ENCODE assay signal across 24 mouse cellular contexts in the genomic region with DNA sequence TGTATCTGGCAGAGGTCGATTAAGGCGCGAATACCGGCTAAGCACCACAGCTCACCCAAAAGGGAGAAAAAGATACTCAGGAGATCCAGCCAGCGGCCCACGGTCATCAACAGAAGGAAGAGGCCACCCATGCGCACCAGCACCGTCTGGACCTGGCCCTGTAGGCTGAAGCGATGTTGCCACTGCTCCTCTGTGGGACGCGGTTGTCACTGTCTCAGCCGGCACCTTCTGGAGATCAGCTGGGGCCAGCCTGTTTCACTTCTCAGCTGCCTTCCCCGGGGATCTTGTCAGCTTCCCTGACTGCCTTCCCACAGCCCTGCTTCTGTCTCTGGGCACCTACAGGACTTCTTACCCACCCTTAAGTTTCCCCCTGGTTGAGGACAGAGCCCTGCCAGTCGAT. TPM values are rescaled to one million over a fixed set of nuclear protein-coding genes. Genes with fewer than 3 reads are reported as not detected.
DNase-seq lines count a peak whose midpoint lies in the region; ATAC-seq and TF ChIP-seq lines count a peak whose summit lies in the region.
"Had no signal": no experiment of that assay in that cellular context is flagged by ENCODE, and none has a peak within 500 bp of the region (broad histone marks: within the 10 kb centered on the region; RNA-seq: fewer than 3 reads in every experiment).

No protein-coding gene starts in this region.

- ATAC-seq in hindbrain, postnatal 0 days, result peak; percentile 41; the same call in 1 of the 2 replicates
- no peak for ATAC-seq in hindbrain, embryonic 11.5 days (ENCODE audit: low FRiP score)
- ATAC-seq in midbrain, embryonic 11.5 days (ENCODE audit: low FRiP score), result no peak
- no peak for ATAC-seq in midbrain, embryonic 15.5 days (replicated peaks)
- ATAC-seq: forebrain, embryonic 14.5 days had no signal

- H3K4me2 ChIP-seq in hindbrain, postnatal 0 days (ENCODE audit: low read depth, low read length), result no peak overlapping the region
- H3K4me2 ChIP-seq in hindbrain, embryonic 11.5 days (replicated peaks; ENCODE audit: low read depth, low read length), result no peak overlapping the region
- H3K4me2 ChIP-seq in midbrain, embryonic 11.5 days, result no peak overlapping the region
- H3K4me2 ChIP-seq in midbrain, embryonic 15.5 days, result no peak overlapping the region
- H3K4me2 ChIP-seq: embryonic facial prominence, embryonic 15.5 days; hindbrain, embryonic 15.5 days had no signal

- H3K27ac ChIP-seq in hindbrain, postnatal 0 days, result no peak overlapping the region
- no peak overlapping the region for H3K27ac ChIP-seq in hindbrain, embryonic 11.5 days (ENCODE audit: low read depth, low read length)
- H3K27ac ChIP-seq in midbrain, embryonic 11.5 days (ENCODE audit: low read depth, low read length), result no peak overlapping the region
- no peak overlapping the region for H3K27ac ChIP-seq in midbrain, embryonic 15.5 days
- H3K27ac ChIP-seq: embryonic facial prominence, embryonic 15.5 days; forebrain, embryonic 10.5 days; hindbrain, embryonic 15.5 days had no signal

- WGBS in hindbrain, postnatal 0 days, result 60% methylated on average over 14 of the region's 14 CpGs
- 79% methylated on average over 14 of the region's 14 CpGs for WGBS in hindbrain, embryonic 11.5 days
- 86% methylated on average over 14 of the region's 14 CpGs for WGBS in midbrain, embryonic 11.5 days
- WGBS in midbrain, embryonic 15.5 days, result 82% methylated on average over 10 of the region's 14 CpGs

- H3K4me1 ChIP-seq in hindbrain, postnatal 0 days (ENCODE audit: insufficient read depth, low read length), result peaks cover 8% of the 10 kb centered on the region
- H3K4me1 ChIP-seq in hindbrain, embryonic 11.5 days (replicated peaks; ENCODE audit: control insufficient read depth, insufficient read depth, low read length), result no peaks in the 10 kb centered on the region
- H3K4me1 ChIP-seq in midbrain, embryonic 11.5 days (ENCODE audit: control insufficient read depth, insufficient read depth, low read length), result peaks cover 5% of the 10 kb centered on the region
- peaks cover 12% of the 10 kb centered on the region for H3K4me1 ChIP-seq in midbrain, embryonic 15.5 days

- no peak overlapping the region for H3K9ac ChIP-seq in hindbrain, postnatal 0 days (replicated peaks; ENCODE audit: low read length)
- no peak overlapping the region for H3K9ac ChIP-seq in hindbrain, embryonic 11.5 days (ENCODE audit: low read depth, low read length)
- no peak overlapping the region for H3K9ac ChIP-seq in midbrain, embryonic 11.5 days (ENCODE audit: low read length)
- H3K9ac ChIP-seq in midbrain, embryonic 15.5 days, result no peak overlapping the region
- H3K9ac ChIP-seq: embryonic facial prominence, embryonic 15.5 days; hindbrain, embryonic 15.5 days had no signal

- DNase-seq in cerebellum, postnatal 10 days, result peak; percentile 78 to 80
- DNase-seq in cerebellum, adult 11-12 months, result no peak
- peak; percentile 48 for DNase-seq in hindbrain, postnatal 0 days (ENCODE audit: low spot score)
- DNase-seq in hindbrain, embryonic 11.5 days (ENCODE audit: low spot score), result no peak
- peak; percentile 69 for DNase-seq in midbrain, embryonic 11.5 days (ENCODE audit: low spot score, missing footprints)
- DNase-seq in frontal cortex, postnatal 36 days (ENCODE audit: low spot score in 2 of 2), result no peak
- DNase-seq: adrenal gland, postnatal 10 days; B cell, adult 2 months; cerebellum, adult 18-20 months; cerebellum, adult 9-11 months; embryo, embryonic 11 days; gastrocnemius, postnatal 36 days; heart, adult 11 months; heart, postnatal 10 days had no signal

- no peaks in the 10 kb centered on the region for H3K9me3 ChIP-seq in hindbrain, postnatal 0 days (ENCODE audit: low read length)
- H3K9me3 ChIP-seq in hindbrain, embryonic 11.5 days (ENCODE audit: control insufficient read depth, low read length), result no peaks in the 10 kb centered on the region
- no peaks in the 10 kb centered on the region for H3K9me3 ChIP-seq in midbrain, embryonic 11.5 days (ENCODE audit: control insufficient read depth, low read length)
- no peaks in the 10 kb centered on the region for H3K9me3 ChIP-seq in midbrain, embryonic 15.5 days
- H3K9me3 ChIP-seq: embryonic facial prominence, embryonic 15.5 days; forebrain, embryonic 10.5 days; hindbrain, embryonic 15.5 days had no signal

- no peak for TF ChIP-seq CTCF in hindbrain, postnatal 0 days (IDR thresholded peaks at IDR 0.05; ENCODE audit: low read depth)

- no peaks in the 10 kb centered on the region for H3K27me3 ChIP-seq in hindbrain, postnatal 0 days (ENCODE audit: insufficient read depth, low read length)
- no peaks in the 10 kb centered on the region for H3K27me3 ChIP-seq in hindbrain, embryonic 11.5 days (ENCODE audit: control insufficient read depth, insufficient read depth, low read length)
- H3K27me3 ChIP-seq in midbrain, embryonic 11.5 days (ENCODE audit: control insufficient read depth, insufficient read depth, low read length), result no peaks in the 10 kb centered on the region; the same call in 1 of the 2 replicates
- 0 out of 2 replicates have a peak, but pooled peaks cover 8% of the 10 kb centered on the region for H3K27me3 ChIP-seq in midbrain, embryonic 15.5 days (replicated peaks)
- H3K27me3 ChIP-seq: embryonic facial prominence, embryonic 15.5 days; hindbrain, embryonic 15.5 days had no signal

- H3K36me3 ChIP-seq in hindbrain, postnatal 0 days (ENCODE audit: insufficient read depth, low read length), result no peaks in the 10 kb centered on the region
- H3K36me3 ChIP-seq in hindbrain, embryonic 11.5 days (ENCODE audit: control insufficient read depth, insufficient read depth, low read length), result no peaks in the 10 kb centered on the region
- no peaks in the 10 kb centered on the region for H3K36me3 ChIP-seq in midbrain, embryonic 11.5 days (ENCODE audit: control insufficient read depth, insufficient read depth, low read length)
- no peaks in the 10 kb centered on the region for H3K36me3 ChIP-seq in midbrain, embryonic 15.5 days (replicated peaks)
- H3K36me3 ChIP-seq: embryonic facial prominence, embryonic 15.5 days; forebrain, embryonic 10.5 days; hindbrain, embryonic 15.5 days had no signal

- H3K4me3 ChIP-seq in hindbrain, postnatal 0 days (ENCODE audit: low read length), result no peak overlapping the region
- no peak overlapping the region for H3K4me3 ChIP-seq in hindbrain, embryonic 11.5 days (ENCODE audit: low read depth, low read length)
- H3K4me3 ChIP-seq in midbrain, embryonic 11.5 days (ENCODE audit: low read depth, low read length), result no peak overlapping the region
- no peak overlapping the region for H3K4me3 ChIP-seq in midbrain, embryonic 15.5 days
- H3K4me3 ChIP-seq: embryonic facial prominence, embryonic 15.5 days; erythroblast, embryonic 14.5 days; forebrain, embryonic 10.5 days; hindbrain, embryonic 15.5 days had no signal

RNA-seq across cellular contexts. Expression of a gene that starts 3.5 kb away (rescaled TPM):
- 1.3 and 1.6 TPM in 2 replicates for total RNA-seq in hindbrain, postnatal 0 days (2014; rRNA removed)
- 1.3 and 1.5 TPM in 2 replicates for polyA plus RNA-seq in hindbrain, postnatal 0 days (2015; fragmentation: Nextera tagmentation; extraction: Ambion mirVana)
- polyA plus RNA-seq in hindbrain, embryonic 11.5 days (2014; fragmentation: Nextera tagmentation; extraction: Ambion mirVana), result 0.33 and 0.52 TPM in 2 replicates
- polyA plus RNA-seq in midbrain, embryonic 11.5 days (2014; fragmentation: Nextera tagmentation; extraction: Ambion mirVana), result 0.48 and 0.59 TPM in 2 replicates
- polyA plus RNA-seq in midbrain, embryonic 15.5 days (2015; fragmentation: Nextera tagmentation; extraction: Ambion mirVana), result 0.32 and 0.65 TPM in 2 replicates
- total RNA-seq: MEL had no signal
- polyA plus RNA-seq: forebrain, embryonic 14.5 days had no signal

RNA-seq across cellular contexts. Expression of a gene that starts 8.7 kb away (rescaled TPM):
- 18.1 and 22.2 TPM in 2 replicates for total RNA-seq in hindbrain, postnatal 0 days (2014; rRNA removed)
- polyA plus RNA-seq in hindbrain, postnatal 0 days (2015; fragmentation: Nextera tagmentation; extraction: Ambion mirVana), result 3.0 and 3.6 TPM in 2 replicates
- not detected in 2 replicates for polyA plus RNA-seq in hindbrain, embryonic 11.5 days (2014; fragmentation: Nextera tagmentation; extraction: Ambion mirVana)
- polyA plus RNA-seq in midbrain, embryonic 11.5 days (2014; fragmentation: Nextera tagmentation; extraction: Ambion mirVana), result not detected in 2 replicates
- 0.26 and 0.61 TPM in 2 replicates for polyA plus RNA-seq in midbrain, embryonic 15.5 days (2015; fragmentation: Nextera tagmentation; extraction: Ambion mirVana)
- total RNA-seq: hematopoietic stem cell, adult 5-6 weeks; MEL had no signal
- polyA plus RNA-seq: embryonic facial prominence, embryonic 11.5 days; erythroblast, embryonic 14.5 days; forebrain, embryonic 10.5 days; forebrain, embryonic 14.5 days had no signal

RNA-seq across cellular contexts. Expression of a gene that starts 9.1 kb away (rescaled TPM):
- total RNA-seq in hindbrain, postnatal 0 days (2014; rRNA removed), result 22.5 and 26.7 TPM in 2 replicates
- 21.7 and 25.6 TPM in 2 replicates for polyA plus RNA-seq in hindbrain, postnatal 0 days (2015; fragmentation: Nextera tagmentation; extraction: Ambion mirVana)
- polyA plus RNA-seq in hindbrain, embryonic 11.5 days (2014; fragmentation: Nextera tagmentation; extraction: Ambion mirVana), result 29.1 and 31.1 TPM in 2 replicates
- polyA plus RNA-seq in midbrain, embryonic 11.5 days (2014; fragmentation: Nextera tagmentation; extraction: Ambion mirVana), result 20.0 and 21.2 TPM in 2 replicates
- polyA plus RNA-seq in midbrain, embryonic 15.5 days (2015; fragmentation: Nextera tagmentation; extraction: Ambion mirVana), result 35.2 and 41.0 TPM in 2 replicates
- total RNA-seq: common myeloid progenitor, adult 5-6 weeks; MEL had no signal

RNA-seq across cellular contexts. Expression of a gene that starts 49.8 kb away (rescaled TPM):
- total RNA-seq in hindbrain, postnatal 0 days (2014; rRNA removed), result 45.8 and 47.6 TPM in 2 replicates
- polyA plus RNA-seq in hindbrain, postnatal 0 days (2015; fragmentation: Nextera tagmentation; extraction: Ambion mirVana), result 6.1 and 6.4 TPM in 2 replicates
- polyA plus RNA-seq in hindbrain, embryonic 11.5 days (2014; fragmentation: Nextera tagmentation; extraction: Ambion mirVana), result 2.5 and 3.0 TPM in 2 replicates
- 2.4 and 3.0 TPM in 2 replicates for polyA plus RNA-seq in midbrain, embryonic 11.5 days (2014; fragmentation: Nextera tagmentation; extraction: Ambion mirVana)
- polyA plus RNA-seq in midbrain, embryonic 15.5 days (2015; fragmentation: Nextera tagmentation; extraction: Ambion mirVana), result 9.7 and 10.7 TPM in 2 replicates

Comparison
In these comparisons a context has a peak if more than half of its experiments do, and no peak if none do; other contexts are left out.
1. DNase-seq: peak in cerebellum, postnatal 10 days (2 of 2), hindbrain, postnatal 0 days (single experiment) and midbrain, embryonic 11.5 days (single experiment); none in cerebellum, adult 11-12 months (single experiment), hindbrain, embryonic 11.5 days (single experiment) and frontal cortex, postnatal 36 days (0 of 2).